ENCODE assay signal across 17 mouse cellular contexts in genomic region chr10:94495496-94496235, GRCm38 (mm10).
DNase-seq lines count a peak whose midpoint lies in the region; ATAC-seq and TF ChIP-seq lines count a peak whose summit lies in the region.
"Had no signal": no experiment of that assay in that cellular context is flagged by ENCODE, and none has a peak within 500 bp of the region (broad histone marks: within the 10 kb centered on the region; RNA-seq: fewer than 3 reads in every experiment).

No protein-coding gene starts in this region.

- no peak for TF ChIP-seq CTCF in hindbrain, postnatal 0 days (IDR thresholded peaks at IDR 0.05; ENCODE audit: low read depth)

- H3K27ac ChIP-seq in midbrain, embryonic 15.5 days = peak overlapping the region; percentile 73; the same call in 1 of the 2 replicates
- no peak overlapping the region for H3K27ac ChIP-seq in midbrain, embryonic 13.5 days
- H3K27ac ChIP-seq in brown adipose tissue, adult 24 weeks (replicated peaks; ENCODE audit: low read depth, low read length) = peak overlapping the region; percentile 53
- H3K27ac ChIP-seq in hindbrain, postnatal 0 days = peak overlapping the region; percentile 76; the same call in 1 of the 2 replicates
- H3K27ac ChIP-seq: midbrain, embryonic 10.5 days; stomach, embryonic 15.5 days had no signal

- no peaks in the 10 kb centered on the region for H3K9me3 ChIP-seq in midbrain, embryonic 15.5 days
- no peaks in the 10 kb centered on the region for H3K9me3 ChIP-seq in midbrain, embryonic 13.5 days
- no peaks in the 10 kb centered on the region for H3K9me3 ChIP-seq in hindbrain, postnatal 0 days (ENCODE audit: low read length)
- H3K9me3 ChIP-seq: forebrain, embryonic 12.5 days; heart, embryonic 12.5 days; midbrain, embryonic 10.5 days; stomach, embryonic 15.5 days had no signal

- H3K36me3 ChIP-seq in midbrain, embryonic 15.5 days (replicated peaks) = no peaks in the 10 kb centered on the region
- no peaks in the 10 kb centered on the region for H3K36me3 ChIP-seq in midbrain, embryonic 13.5 days
- no peaks in the 10 kb centered on the region for H3K36me3 ChIP-seq in hindbrain, postnatal 0 days (ENCODE audit: insufficient read depth, low read length)
- H3K36me3 ChIP-seq: forebrain, embryonic 12.5 days; heart, embryonic 12.5 days; midbrain, embryonic 10.5 days; stomach, embryonic 15.5 days had no signal

- no peak for ATAC-seq in midbrain, embryonic 15.5 days (replicated peaks)
- ATAC-seq in midbrain, embryonic 13.5 days = no peak
- ATAC-seq in hindbrain, postnatal 0 days = no peak
- ATAC-seq in erythroblast, adult 5-6 weeks (replicated peaks; ENCODE audit: low FRiP score, poor library complexity, severe bottlenecking) = no peak

- peaks cover 20% of the 10 kb centered on the region for H3K4me1 ChIP-seq in midbrain, embryonic 15.5 days
- peaks cover 30% of the 10 kb centered on the region for H3K4me1 ChIP-seq in midbrain, embryonic 13.5 days (replicated peaks)
- peaks cover 27% of the 10 kb centered on the region for H3K4me1 ChIP-seq in brown adipose tissue, adult 24 weeks (ENCODE audit: control insufficient read depth, insufficient read depth, insufficient read length, low read length)
- peaks cover 7% of the 10 kb centered on the region; the same call in 1 of the 2 replicates for H3K4me1 ChIP-seq in hindbrain, postnatal 0 days (ENCODE audit: insufficient read depth, low read length)
- H3K4me1 ChIP-seq: stomach, embryonic 15.5 days had no signal

- H3K4me2 ChIP-seq in midbrain, embryonic 15.5 days = no peak overlapping the region
- H3K4me2 ChIP-seq in midbrain, embryonic 13.5 days (replicated peaks) = no peak overlapping the region
- no peak overlapping the region for H3K4me2 ChIP-seq in hindbrain, postnatal 0 days (ENCODE audit: low read depth, low read length)
- H3K4me2 ChIP-seq: forebrain, embryonic 12.5 days; liver, embryonic 11.5 days; stomach, embryonic 15.5 days had no signal

- 83% methylated on average over 7 of the region's 7 CpGs for WGBS in midbrain, embryonic 15.5 days
- 85% methylated on average over 7 of the region's 7 CpGs for WGBS in midbrain, embryonic 13.5 days
- WGBS in hindbrain, postnatal 0 days = 85% methylated on average over 7 of the region's 7 CpGs

- DNase-seq in hindbrain, postnatal 0 days (ENCODE audit: low spot score) = no peak
- no peak for DNase-seq in cerebellum, postnatal 25 days
- DNase-seq in adrenal gland, postnatal 25 days = no peak
- DNase-seq: cerebellum, adult 2 months; kidney, postnatal 10 days; layer of hippocampus, adult 9-11 months; lung, embryonic 14.5 days; lung, postnatal 4 days had no signal

- H3K27me3 ChIP-seq in midbrain, embryonic 15.5 days (replicated peaks) = no peaks in the 10 kb centered on the region
- H3K27me3 ChIP-seq in midbrain, embryonic 13.5 days = no peaks in the 10 kb centered on the region
- H3K27me3 ChIP-seq in hindbrain, postnatal 0 days (ENCODE audit: insufficient read depth, low read length) = no peaks in the 10 kb centered on the region
- H3K27me3 ChIP-seq: heart, embryonic 12.5 days; stomach, embryonic 15.5 days had no signal

- H3K9ac ChIP-seq in midbrain, embryonic 15.5 days = no peak overlapping the region
- H3K9ac ChIP-seq in midbrain, embryonic 13.5 days (replicated peaks) = no peak overlapping the region
- H3K9ac ChIP-seq in hindbrain, postnatal 0 days (replicated peaks; ENCODE audit: low read length) = no peak overlapping the region
- H3K9ac ChIP-seq: forebrain, embryonic 12.5 days; heart, embryonic 12.5 days; lung, embryonic 14.5 days; stomach, embryonic 15.5 days had no signal

- no peak overlapping the region for H3K4me3 ChIP-seq in midbrain, embryonic 15.5 days
- no peak overlapping the region for H3K4me3 ChIP-seq in midbrain, embryonic 13.5 days (replicated peaks)
- H3K4me3 ChIP-seq in brown adipose tissue, adult 24 weeks (ENCODE audit: insufficient read depth, low read depth, low read length) = no peak overlapping the region
- no peak overlapping the region for H3K4me3 ChIP-seq in hindbrain, postnatal 0 days (ENCODE audit: low read length)
- H3K4me3 ChIP-seq: forebrain, embryonic 12.5 days; heart, embryonic 12.5 days; midbrain, embryonic 10.5 days; stomach, embryonic 15.5 days had no signal
